Mouse (Mus musculus) cerebellum, adult 8-10 months (tissue): ENCODE measurements around the gene Cuta.
A peak's percentile ranks its signal among the peaks of the same experiment; 100 is the strongest.
"Not testable (repeated sequence)": the region's sequence is repeated elsewhere in the genome, so short reads cannot be mapped to it uniquely, and the experiment has no call there.

Experiments
- DNase-seq: peaks from one replicate; pipeline ENCODE4 v3.0.0; 2022

The Cuta gene

DNA sequence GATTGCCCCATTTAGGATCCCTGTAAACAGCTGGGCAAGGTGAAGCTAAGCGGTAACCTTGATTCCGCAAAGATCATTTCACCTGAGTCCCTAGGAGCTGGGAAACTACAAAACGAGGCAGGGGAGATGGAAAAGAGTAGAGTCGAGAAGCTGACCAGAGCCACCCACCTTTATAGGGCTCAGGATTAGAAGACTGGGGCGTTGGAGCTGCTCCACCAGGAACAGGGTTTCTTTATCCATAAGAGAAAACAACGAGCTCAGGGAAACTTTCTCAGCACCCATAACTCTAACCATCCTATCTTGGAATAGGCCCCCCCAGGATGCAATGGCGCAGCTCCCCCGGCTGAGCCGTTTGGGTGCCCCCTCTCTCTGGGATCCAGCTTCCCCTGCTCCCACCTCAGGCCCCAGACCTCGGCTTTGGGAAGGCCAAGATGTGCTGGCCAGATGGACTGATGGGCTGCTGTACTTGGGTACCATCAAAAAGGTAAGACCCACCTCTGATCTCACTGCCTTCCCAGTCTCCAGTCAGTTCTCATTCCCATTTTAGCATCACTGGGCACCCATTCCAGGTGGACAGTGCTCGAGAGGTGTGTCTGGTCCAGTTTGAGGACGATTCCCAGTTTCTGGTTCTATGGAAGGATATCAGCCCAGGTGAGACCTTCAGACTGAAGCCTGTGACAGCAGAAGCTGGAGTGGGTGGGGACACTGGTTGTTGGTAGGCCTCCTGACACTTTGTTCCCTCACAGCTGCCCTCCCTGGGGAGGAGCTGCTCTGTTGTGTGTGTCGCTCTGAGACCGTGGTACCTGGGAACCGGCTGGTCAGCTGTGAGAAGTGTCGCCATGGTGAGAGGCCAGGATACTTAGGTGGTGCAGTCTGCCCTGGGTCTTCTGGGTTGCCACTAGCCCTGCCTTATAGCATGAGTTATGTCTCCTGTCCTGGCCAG, 5.2 kb downstream of the Cuta start:
- DNase-seq = no peak

DNA sequence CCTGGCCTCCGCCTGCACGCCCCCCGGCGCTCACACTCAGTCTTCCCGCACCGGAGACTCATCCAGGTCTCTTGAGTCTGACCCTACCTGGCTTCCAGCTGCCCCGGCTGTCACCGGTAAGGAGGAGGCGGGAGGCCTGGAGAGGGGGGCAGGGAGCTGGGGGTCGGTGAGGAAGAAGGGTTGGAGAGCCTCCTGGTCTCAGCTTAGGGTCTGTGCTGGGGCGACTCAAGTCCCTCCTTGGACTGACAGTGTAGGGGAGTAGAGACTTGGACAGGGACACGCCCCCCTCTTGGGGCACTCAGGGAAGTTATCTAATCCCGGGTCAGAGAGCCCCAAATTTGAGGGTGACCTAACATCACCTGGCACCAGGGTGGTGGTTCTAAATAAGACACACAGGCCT, 6.0 kb downstream of the Cuta start:
- DNase-seq = no peak

DNA sequence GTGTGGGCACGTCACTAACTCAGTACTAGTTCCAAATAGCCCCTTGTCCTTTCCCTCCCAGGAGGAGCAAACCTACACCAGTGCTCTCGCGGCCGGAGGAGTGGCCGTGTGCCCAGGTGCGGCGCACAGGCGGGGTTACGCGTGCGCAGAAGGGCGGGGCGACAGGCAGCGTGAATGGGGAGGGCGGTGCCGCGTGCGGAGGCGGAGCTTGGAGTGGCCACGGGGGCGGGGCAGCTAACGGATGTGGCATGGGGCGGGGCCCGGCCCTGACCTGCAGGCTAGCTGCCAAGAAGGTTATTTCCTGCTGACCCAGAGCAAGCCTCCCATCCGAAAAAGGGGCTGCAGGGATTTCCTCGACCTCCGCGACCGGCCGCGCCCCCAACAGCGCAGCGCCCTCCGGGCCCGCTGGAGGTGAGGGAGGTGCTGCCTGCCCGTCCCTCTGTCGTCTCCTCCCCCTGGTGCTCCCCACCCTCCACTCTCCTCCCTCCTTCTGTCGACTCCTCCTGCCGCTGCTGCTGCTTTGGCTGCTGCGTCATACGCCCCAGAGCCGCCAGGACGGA, 6.5 kb downstream of the Cuta start, which contains the start of gene Phf1:
Phf1 (plus strand) TSS at position 214 of the 560 bp plus-strand sequence.
- DNase-seq = peak; percentile 97

- peak; percentile 27 for DNase-seq
These were observed 7.6 kb downstream of the Cuta start for GRCm38 (mm10) chr17:26931795-26932194.

DNA sequence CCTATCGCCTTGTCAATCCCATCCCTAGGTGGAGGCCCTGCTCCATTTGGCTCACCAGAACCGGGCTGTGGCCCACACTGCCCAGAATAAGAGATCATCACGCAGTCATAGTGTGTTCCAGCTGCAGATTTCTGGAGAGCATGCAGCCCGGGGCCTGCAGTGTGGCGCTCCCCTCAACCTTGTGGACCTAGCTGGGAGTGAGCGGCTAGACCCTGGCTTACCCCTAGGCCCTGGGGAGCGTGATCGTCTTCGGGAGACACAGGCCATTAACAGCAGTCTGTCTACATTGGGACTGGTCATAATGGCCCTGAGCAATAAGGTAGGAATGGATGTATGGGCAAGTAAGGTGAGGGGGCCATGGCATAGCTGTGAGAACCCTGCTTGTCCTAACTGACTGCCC, 14.0 kb downstream of the Cuta start:
- DNase-seq = not testable (repeated sequence)

DNA sequence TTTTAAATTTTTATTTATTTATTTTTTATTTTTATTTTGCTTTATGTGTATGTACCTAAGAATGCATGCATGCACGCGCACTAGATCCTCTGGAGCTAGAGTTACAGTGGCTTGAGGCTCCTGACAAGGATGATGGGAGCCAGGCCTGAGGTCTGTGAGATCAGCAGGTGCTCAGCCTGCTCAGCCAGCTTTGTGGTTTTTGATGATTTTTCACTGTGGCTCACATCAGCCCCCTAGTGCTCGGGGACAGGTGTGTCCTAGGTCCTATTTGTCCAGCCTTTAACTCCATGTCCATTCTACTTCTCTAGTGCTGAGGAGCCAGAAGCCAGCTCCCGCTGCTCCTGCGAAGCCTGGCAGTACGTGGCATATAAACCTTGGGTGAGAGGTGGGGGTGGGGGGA, 17.0 kb downstream of the Cuta start:
- DNase-seq = not testable (repeated sequence)

GRCm38 (mm10) chr17:26919516-26919915, 19.9 kb downstream of the Cuta start:
- not testable (repeated sequence) for DNase-seq

DNA sequence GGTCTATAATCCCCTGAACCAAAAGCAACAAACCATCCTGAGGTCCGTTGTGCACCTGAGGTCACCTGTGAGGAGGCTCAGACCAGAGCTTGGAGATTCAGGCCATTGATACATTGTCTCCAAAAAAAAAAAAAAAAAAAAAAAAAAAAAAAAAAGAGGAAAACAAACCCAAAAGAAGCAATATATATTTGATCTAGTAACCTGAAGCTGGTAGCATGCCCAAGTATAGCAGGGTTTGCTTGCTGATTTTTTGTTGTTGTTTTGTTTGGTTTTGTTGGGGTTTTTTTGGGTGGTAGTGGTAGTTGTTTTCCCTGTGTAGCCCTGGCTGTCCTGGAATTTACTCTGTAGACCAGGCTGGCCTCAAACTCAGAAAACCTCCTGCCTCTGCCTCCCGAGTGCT, 21.0 kb downstream of the Cuta start:
- no peak for DNase-seq

DNA sequence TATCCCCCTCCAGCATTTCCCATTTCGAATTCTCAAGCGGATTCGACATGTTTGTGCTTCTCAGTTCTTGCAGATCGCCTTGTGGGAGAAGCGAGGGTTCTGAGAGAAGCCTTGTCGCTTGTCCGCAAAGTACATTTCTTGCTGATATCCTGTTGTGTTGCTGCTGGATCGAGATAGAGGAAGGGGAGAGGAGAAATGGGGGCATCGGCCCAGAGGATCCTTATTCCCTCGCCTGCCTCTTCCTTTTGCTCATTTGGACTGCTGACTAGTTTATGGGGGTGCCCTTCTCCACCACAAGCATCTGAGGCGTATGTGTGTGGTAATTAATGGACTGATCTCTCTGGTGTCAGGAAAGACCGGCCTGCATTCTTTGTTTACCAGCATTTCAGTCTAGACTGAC, 21.8 kb downstream of the Cuta start:
- not testable (repeated sequence) for DNase-seq

DNA sequence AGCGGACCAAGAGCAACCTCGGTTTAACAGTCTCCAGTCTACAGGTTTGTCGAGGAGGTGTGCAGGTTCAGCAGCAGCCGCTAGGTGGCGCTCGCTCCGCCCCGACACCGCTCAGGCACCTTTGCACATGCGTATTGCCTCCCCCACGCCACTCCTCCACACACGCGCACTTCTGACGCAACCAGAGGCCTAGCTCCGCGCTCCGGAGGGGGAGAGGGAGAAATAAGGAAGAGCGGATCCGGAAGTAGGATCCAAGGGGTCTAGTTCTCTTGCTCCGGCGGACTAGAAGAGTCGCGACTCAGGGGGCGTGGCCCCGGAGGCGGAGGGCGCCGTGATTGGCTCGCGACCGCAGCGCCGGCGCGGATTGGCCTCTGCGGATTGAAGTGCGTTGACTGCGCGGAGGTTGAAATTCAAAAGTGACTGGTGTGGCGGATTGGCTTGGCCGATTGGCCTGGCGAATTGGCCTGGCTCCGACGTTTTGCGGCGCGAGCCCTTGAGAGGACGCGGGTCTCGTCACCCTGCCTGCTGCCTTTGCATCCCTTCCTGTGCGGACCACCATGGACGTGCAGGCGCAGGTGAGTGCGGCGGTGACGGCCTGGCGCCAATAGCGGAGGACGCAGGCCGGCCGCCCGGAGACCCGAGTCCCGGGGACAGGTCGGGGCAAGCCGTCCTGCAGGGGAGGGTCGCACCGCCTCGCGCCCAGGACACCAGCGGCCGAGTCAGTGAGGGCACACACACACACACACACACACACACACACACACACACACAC, 22.5 kb downstream of the Cuta start, which contains the start of gene Kifc5b:
Kifc5b (plus strand) TSS at position 381 of the 772 bp plus-strand sequence.
- DNase-seq = peak; percentile 100

DNA sequence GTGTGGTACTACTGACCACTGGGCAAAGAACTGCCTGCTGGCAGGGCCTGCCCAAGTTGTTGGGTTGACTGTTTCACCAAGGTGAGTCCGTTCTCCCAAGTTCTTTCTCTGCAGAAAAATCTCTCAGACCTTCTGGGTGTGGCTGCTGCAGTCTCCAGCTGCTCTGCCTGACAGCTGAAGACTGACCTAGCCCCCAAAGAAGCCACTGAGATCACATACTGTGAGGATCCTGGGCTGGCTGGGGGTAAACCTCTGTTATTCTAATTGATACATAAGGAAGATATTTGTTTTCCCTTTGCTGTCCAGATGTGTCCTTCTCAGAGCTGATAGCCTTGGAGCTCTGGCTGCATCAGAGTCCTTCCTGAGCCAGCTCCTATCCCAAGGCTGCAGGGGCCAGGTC, 24.1 kb downstream of the Cuta start:
- DNase-seq = no peak

DNA sequence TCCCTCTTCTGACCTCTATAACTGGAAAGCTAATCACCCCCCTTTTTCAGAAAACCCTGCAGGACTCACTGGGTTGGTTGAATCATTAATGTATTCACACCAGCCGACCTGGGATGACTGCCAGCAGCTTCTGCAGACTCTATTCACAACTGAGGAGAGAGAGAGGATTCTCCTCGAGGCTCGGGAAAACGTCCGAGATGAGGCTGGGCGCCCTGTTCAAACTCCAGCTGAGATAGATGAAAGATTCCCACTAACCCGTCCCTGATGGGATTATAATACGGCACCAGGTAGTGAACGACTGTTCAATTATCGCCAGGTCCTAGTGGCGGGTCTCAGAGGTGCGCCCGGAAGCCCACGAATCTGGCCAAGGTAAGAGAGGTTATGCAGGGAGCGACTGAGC, 31.9 kb downstream of the Cuta start:
- not testable (repeated sequence) for DNase-seq

GRCm38 (mm10) chr17:26904320-26904719, 35.0 kb downstream of the Cuta start:
- DNase-seq = no peak

DNA sequence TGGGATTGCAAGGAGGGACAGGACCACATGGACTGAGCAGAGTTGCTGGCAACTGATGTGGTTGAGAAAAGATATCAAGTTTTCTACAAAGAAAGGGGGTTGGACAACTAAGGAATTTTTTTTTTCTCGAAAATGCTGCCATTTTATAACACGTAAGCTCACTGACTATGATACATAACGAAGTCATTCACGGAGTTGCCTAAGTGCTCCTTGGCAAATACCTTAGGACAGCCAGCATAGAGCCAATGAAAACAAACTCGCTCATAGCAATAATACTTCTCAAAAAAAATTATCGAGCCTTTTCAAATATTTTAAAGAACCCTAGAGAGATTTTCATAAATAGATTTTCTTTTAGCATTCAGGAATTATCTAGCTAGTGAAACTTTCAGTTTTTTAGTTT, 38.5 kb downstream of the Cuta start:
- DNase-seq = no peak

DNA sequence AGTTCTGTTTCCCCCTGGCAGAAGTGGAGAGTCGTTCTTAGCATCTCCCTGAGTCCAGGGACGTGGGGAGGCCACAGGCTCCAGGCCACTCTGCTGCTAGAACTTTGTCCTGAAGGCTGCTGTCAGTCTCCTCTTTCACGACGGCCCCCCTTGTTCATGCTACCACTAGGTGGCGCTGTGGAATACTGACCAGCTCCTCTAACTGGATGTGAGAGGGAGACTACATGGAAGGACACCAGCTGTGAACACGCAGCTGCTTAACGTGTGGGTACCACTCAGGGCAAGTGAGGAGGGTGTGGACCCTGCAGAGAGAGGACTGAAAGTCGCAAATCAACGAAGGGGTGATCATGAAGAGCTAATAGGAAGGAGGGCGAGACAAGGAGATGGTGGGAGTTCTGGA, 43.8 kb downstream of the Cuta start:
- DNase-seq = peak; percentile 72

DNA sequence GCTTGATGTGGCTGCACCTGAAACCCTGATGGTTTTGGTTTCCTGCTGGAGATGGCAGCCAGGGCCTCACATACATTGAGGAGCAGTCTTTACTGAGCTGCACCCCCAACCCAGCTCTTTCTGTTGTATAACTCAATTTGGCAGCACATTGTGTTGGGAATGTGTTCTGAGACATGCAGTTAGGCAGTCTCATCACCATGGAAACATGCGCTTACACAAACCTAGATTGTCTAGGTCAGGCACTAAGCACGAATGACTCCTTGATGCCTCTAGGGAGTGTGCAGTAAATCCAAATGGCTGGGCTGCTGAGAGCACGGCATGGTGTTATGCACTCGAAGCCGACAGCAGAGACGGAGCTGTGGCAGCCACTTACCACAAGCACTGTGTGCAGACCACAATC, 45.0 kb downstream of the Cuta start:
- no peak for DNase-seq

DNA sequence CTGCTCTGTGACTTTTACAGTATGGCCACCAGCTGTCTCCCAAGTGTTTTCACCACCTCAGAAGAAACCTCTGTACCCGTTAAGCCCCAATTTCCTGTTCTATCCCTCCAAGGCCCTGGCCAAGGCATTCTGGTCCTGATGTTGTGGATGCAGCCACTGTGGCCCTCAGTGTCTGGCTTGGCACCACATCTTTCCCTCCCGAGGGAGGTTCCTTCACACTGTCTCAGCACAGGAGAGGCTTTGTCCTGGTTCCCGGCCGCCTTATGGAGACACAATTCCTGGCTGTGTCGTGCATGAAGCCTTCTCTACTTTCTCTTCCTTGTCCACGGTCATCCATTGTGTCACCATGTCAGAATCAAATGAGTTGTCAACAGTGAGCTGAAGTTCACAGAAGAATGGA, 45.9 kb downstream of the Cuta start:
- no peak for DNase-seq

DNA sequence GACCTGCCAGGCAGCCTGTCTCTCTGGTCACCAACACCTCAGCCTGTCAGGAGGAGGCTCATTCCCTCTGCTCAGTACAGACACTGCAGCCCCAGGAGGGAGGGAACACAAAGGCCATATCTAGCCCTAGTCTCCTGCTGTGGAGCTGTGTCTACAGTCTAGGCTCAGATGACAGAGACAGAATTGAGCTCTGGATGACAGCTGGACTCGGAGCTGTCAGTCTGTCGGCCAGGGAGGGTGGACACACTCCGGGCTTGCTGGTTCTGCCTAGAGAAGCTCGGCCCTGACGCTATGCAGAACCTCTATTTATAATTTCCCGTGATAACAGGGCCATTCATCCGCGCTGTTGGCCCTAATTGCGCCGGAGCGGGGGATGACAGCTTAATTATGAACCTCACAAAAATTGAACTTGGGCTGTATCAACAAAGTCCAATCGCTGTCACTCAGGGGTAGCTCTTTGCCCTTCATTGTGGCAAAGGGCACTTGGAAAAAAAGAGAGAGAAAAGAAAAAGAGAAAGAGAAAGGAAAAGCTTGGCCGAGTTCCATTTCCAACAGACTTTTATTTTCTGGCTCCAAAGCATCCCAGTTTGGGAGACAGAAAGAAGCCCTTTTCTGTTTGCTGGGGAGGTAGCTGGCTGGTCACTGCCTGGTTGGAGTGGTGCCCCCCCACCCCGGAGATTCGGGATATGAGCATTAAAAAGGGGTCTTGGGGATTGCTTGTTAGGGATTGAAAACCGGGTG, 46.6 kb downstream of the Cuta start:
- no peak for DNase-seq

- no peak for DNase-seq
These were observed 51.4 kb downstream of the Cuta start for GRCm38 (mm10) chr17:26887926-26888325.

- peak; percentile 79 for DNase-seq
These were observed 53.2 kb downstream of the Cuta start for GRCm38 (mm10) chr17:26886047-26886749.

DNA sequence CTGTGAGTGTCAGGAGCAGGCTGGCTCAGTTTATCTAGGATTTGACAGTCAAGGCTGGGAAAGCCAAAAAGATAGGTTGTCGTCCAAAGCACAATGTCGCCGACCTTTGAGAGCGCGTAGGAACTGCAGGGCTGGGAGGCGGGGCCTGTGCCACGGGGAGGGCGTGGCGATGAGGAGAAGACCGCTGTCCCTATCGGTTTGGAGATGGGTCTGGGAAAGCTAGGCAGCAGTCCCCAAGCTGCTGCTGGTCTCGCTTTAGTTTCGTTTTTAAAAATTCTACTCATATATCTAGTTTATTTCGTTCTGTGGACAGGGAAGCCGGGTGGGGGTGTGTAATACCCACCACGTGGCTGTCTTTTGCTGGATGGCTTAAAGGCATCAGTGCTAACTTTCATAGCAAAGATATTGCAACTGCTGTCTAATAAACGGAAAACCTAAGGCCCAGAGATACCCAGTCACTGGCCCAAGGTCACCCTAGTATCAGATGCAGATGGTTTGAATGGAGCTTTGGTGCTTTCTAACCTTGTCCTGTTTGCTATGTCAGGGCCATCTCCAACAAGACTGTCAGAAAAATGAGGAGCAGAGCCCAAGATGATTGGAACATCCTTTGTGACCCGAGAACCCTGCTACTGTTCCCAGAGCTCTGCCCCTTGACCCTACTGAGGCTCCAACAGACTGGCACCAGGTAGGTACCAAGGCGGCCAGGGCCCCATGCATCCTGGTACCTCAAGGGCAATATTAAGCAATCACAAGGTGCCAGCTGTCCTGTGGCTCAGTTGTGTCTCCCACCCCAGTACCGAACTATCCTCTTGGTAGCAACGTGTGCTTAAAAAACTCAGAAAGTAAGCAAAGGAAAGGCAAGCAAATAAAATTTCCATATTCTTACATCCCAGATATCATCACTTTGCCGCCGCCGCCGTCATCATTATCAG, 54.1 kb downstream of the Cuta start:
- peak; percentile 67 for DNase-seq
